Mouse (Mus musculus): Measurements from ENCODE around the gene Rps27l. TPM values are rescaled to one million over a fixed set of nuclear protein-coding genes. Genes with fewer than 3 reads are reported as not detected.

Rps27l gene
- total and polyA plus RNA-seq, 3 experiments, result 469 to 502 TPM; not detected in 1

GRCm38 (mm10) chr9:66967492-66967891 lies 21.6 kb downstream of the Rps27l start (continued):
- TF ChIP-seq HCFC1 (IDR thresholded peaks at IDR 0.05; ENCODE audit: low read depth, low read length), result no peak

- Histone ChIP-seq H3K36me3 (ENCODE audit: control insufficient read depth in 1 of 2, insufficient read depth in 2 of 2, low read length in 2 of 2) (peaks cover 0 to 8% of the 10 kb centered on the region in 2 experiments; a peak in 3 of 4 replicates), H3K4me1 (ENCODE audit: control insufficient read depth in 1 of 2, insufficient read depth in 2 of 2, low read length in 2 of 2) (peaks cover 0 to 6% of the 10 kb centered on the region in 2 experiments; a peak in 2 of 4 replicates), H3K4me3 (ENCODE audit: control insufficient read depth in 1 of 2, insufficient read depth in 1 of 2, low read depth in 2 of 2, low read length in 2 of 2) (no peak overlapping the region), H3K79me2 (ENCODE audit: control insufficient read depth, insufficient read depth, low read length, poor library complexity) (peaks cover 3% of the 10 kb centered on the region; the same call in 1 of the 2 replicates), H3K27me3 (ENCODE audit: control insufficient read depth in 1 of 2, insufficient read depth in 2 of 2, low read length in 2 of 2) (no peaks in the 10 kb centered on the region), H3K27ac (ENCODE audit: control insufficient read depth, low read depth, low read length) (no peak overlapping the region), H3K9ac (ENCODE audit: control insufficient read depth, low read depth, low read length, poor library complexity, severe bottlenecking) (no peak overlapping the region), H3K9me3 (replicated peaks; ENCODE audit: insufficient read depth, low read length) (no peaks in the 10 kb centered on the region)
- no peak for DNase-seq (ENCODE audit: low read depth, low spot score)
- TF ChIP-seq GABPA (IDR thresholded peaks at IDR 0.05; ENCODE audit: low read depth, low read length), result no peak
- TF ChIP-seq MYB (IDR thresholded peaks at IDR 0.05; ENCODE audit: low read depth, low read length), result no peak
- no peak for TF ChIP-seq E2F4 (IDR thresholded peaks at IDR 0.05; ENCODE audit: borderline replicate concordance, low read depth, low read length)
- TF ChIP-seq ZKSCAN1 (IDR thresholded peaks at IDR 0.05; ENCODE audit: low read depth, low read length), result no peak
- no peak for TF ChIP-seq CTCF (IDR thresholded peaks at IDR 0.05 in 2 of 3, conservative IDR thresholded peaks at IDR 0.05 in 1 of 3; ENCODE audit: control insufficient read depth in 1 of 3, insufficient read depth in 1 of 3, low read depth in 2 of 3, low read length in 3 of 3, poor library complexity in 1 of 3, severe bottlenecking in 1 of 3)
- no peak for TF ChIP-seq ELF1 (IDR thresholded peaks at IDR 0.05; ENCODE audit: low read depth, low read length)
- TF ChIP-seq MYC (IDR thresholded peaks at IDR 0.05; ENCODE audit: low read depth, low read length), result no peak
- TF ChIP-seq ZC3H11A (IDR thresholded peaks at IDR 0.05; ENCODE audit: low read depth, low read length), result no peak
- TF ChIP-seq MAX (IDR thresholded peaks at IDR 0.05; ENCODE audit: low read length), result no peak
- no peak for TF ChIP-seq TBP (IDR thresholded peaks at IDR 0.05; ENCODE audit: low read depth, low read length)
- TF ChIP-seq MAFK (IDR thresholded peaks at IDR 0.05; ENCODE audit: borderline replicate concordance, low read depth, low read length), result no peak
- TF ChIP-seq POLR2AphosphoS5 (IDR thresholded peaks at IDR 0.05; ENCODE audit: borderline replicate concordance, low read depth, low read length), result no peak
- no peak for TF ChIP-seq CHD2 (IDR thresholded peaks at IDR 0.05; ENCODE audit: low read length)
- no peak for TF ChIP-seq KAT2A (conservative IDR thresholded peaks at IDR 0.05; ENCODE audit: low read depth, low read length)
- no peak for TF ChIP-seq USF2 (IDR thresholded peaks at IDR 0.05; ENCODE audit: borderline replicate concordance in 1 of 2, insufficient read depth in 1 of 2, low read depth in 1 of 2, low read length in 2 of 2)
- TF ChIP-seq USF1 (IDR thresholded peaks at IDR 0.05; ENCODE audit: low read depth, low read length), result no peak
- no peak for TF ChIP-seq NRF1 (IDR thresholded peaks at IDR 0.05; ENCODE audit: insufficient read depth, low read depth, low read length, poor library complexity, severe bottlenecking)
- no peak for TF ChIP-seq NELFE (IDR thresholded peaks at IDR 0.05; ENCODE audit: low read depth, low read length)
These were observed 25.2 kb downstream of the Rps27l start for GRCm38 (mm10) chr9:66971116-66971515.

Measured in MEL (cell line).